Mouse (Mus musculus): ENCODE results near the gene Gys1. TPM values are rescaled to one million over a fixed set of nuclear protein-coding genes. Genes with fewer than 3 reads are reported as not detected.

Gys1 gene
- polyA plus RNA-seq, 1 experiment = 24.8 TPM

DNA sequence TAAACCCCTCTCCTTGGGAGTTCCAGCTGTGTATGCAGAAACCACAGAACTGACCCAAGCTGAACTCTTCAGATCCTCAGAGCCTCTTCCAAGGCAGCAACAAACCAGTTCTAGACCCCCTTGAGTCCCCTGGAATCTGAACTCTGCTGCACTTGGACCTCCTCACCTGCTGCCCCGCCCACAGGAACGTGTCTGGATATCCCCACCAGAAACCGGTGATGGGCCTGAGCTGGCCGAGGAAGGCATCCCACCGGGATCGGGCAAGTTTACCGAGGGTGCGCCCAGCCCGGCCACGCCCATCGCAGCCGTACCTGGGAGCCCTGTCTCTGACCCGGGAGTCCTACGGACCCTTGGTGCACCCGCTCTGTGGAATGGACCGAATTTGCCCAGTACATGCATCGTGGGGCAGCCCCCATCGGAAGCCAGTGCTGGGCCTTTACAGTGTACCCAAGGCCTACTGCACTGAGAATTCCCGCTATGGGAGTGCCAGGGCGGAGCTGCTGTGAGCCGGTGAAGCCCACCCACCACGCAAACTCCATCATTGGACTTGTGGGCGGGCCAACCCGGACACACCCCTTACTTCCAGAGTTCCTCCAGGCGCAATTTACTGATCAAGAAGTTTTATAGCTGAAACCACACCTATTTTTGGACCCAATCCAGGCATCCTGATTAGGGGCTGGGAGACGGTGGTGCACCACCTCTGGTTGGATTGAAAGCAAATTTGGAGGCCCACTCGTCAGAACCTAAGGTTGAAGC, 14.6 kb upstream of the Gys1 start:
- WGBS = 18% methylated on average over 27 of the region's 27 CpGs
- H3K27ac ChIP-seq (ENCODE audit: insufficient read depth, low read length) = no peak overlapping the region
- TF ChIP-seq CTCF (IDR thresholded peaks at IDR 0.05; ENCODE audit: borderline replicate concordance, insufficient read depth, low read depth, low read length) = no peak
- TF ChIP-seq POLR2A (IDR thresholded peaks at IDR 0.05; ENCODE audit: borderline replicate concordance, insufficient read depth, low read length) = no peak
- no peaks in the 10 kb centered on the region; the same call in 1 of the 2 replicates for H3K27me3 ChIP-seq (ENCODE audit: control insufficient read depth, insufficient read depth, low read length)
- no peaks in the 10 kb centered on the region for H3K4me1 ChIP-seq (ENCODE audit: control insufficient read depth, insufficient read depth, low read length)
- H3K4me3 ChIP-seq (replicated peaks; ENCODE audit: insufficient read depth, low read depth, low read length) = no peak overlapping the region
- no peak for DNase-seq

DNA sequence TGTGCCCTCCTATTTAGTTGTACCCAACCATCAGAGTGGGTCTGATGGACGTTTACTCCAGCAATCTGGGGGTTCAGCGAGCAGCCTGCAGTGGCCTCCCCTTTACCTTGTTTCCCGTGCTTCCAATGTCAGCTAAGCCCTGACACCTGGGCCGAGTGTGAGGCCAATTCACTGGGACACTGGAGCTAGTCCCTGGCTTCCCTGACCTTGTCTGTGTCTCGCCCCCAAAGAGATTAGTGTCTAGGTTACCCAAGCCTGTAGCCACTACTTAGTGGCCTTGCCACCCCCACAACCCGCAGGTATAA, 14.1 kb upstream of the Gys1 start, which contains the start of gene Lhb:
Gene Lhb (plus strand): TSS at position 206 of the 305 bp plus-strand sequence.
- no peak for DNase-seq
- WGBS = 73% methylated on average over 6 of the region's 6 CpGs
- no peaks in the 10 kb centered on the region; the same call in 1 of the 2 replicates for H3K27me3 ChIP-seq (ENCODE audit: control insufficient read depth, insufficient read depth, low read length)
- no peak within 1 kb of the TSS for H3K4me3 ChIP-seq (replicated peaks; ENCODE audit: insufficient read depth, low read depth, low read length)
- no peaks in the 10 kb centered on the region for H3K4me1 ChIP-seq (ENCODE audit: control insufficient read depth, insufficient read depth, low read length)
- H3K27ac ChIP-seq (ENCODE audit: insufficient read depth, low read length) = no peak within 1 kb of the TSS
- no peak for TF ChIP-seq POLR2A (IDR thresholded peaks at IDR 0.05; ENCODE audit: borderline replicate concordance, insufficient read depth, low read length)
- TF ChIP-seq CTCF (IDR thresholded peaks at IDR 0.05; ENCODE audit: borderline replicate concordance, insufficient read depth, low read depth, low read length) = no peak

DNA sequence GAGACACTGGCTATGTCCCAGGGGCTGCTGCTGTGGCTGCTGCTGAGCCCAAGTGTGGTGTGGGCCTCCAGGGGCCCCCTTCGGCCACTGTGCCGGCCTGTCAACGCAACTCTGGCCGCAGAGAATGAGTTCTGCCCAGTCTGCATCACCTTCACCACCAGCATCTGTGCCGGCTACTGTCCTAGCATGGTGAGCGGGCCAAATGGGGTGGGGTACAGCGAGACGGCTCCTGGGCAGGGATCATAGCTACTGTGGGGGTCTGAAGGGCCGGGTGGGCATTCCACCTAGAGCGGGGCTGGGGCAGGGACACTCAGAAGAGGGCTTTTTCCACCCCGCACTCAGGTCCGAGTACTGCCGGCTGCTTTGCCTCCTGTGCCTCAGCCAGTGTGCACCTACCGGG, 13.4 kb upstream of the Gys1 start:
- H3K27me3 ChIP-seq (ENCODE audit: control insufficient read depth, insufficient read depth, low read length) = no peaks in the 10 kb centered on the region; the same call in 1 of the 2 replicates
- WGBS = 83% methylated on average over 14 of the region's 14 CpGs
- no peak for DNase-seq

DNA sequence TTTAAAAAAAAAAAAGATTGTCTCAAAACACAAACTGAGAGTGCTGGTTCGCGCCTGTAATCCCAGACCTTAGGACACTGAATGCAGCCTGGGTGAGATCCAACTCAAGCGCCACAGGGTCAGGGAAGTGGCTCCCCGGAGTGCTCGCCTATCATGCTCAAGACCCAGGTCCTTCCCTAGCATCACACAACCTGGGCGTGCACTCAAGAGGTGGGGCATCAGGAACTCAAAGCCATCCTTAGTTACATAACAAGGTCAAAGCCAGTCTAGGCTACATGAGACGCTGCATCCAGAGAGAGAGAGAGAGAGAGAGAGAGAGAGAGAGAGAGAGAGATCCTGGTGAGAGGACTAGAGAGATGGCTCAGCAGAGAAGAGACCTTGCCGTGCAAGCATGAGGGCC, 8.1 kb upstream of the Gys1 start:
- no peaks in the 10 kb centered on the region for H3K27me3 ChIP-seq (ENCODE audit: control insufficient read depth, insufficient read depth, low read length)
- no peaks in the 10 kb centered on the region for H3K4me1 ChIP-seq (ENCODE audit: control insufficient read depth, insufficient read depth, low read length)
- H3K27ac ChIP-seq (ENCODE audit: insufficient read depth, low read length) = no peak overlapping the region
- 84% methylated on average over 8 of the region's 8 CpGs for WGBS
- no peak for DNase-seq
- H3K4me3 ChIP-seq (replicated peaks; ENCODE audit: insufficient read depth, low read depth, low read length) = no peak overlapping the region
- TF ChIP-seq POLR2A (IDR thresholded peaks at IDR 0.05; ENCODE audit: borderline replicate concordance, insufficient read depth, low read length) (no peak), CTCF (IDR thresholded peaks at IDR 0.05; ENCODE audit: borderline replicate concordance, insufficient read depth, low read depth, low read length) (no peak)

More for the DNA sequence above, 13.4 kb upstream of the Gys1 start:
- TF ChIP-seq CTCF (IDR thresholded peaks at IDR 0.05; ENCODE audit: borderline replicate concordance, insufficient read depth, low read depth, low read length) (no peak), POLR2A (IDR thresholded peaks at IDR 0.05; ENCODE audit: borderline replicate concordance, insufficient read depth, low read length) (no peak)
- Histone ChIP-seq H3K4me1 (ENCODE audit: control insufficient read depth, insufficient read depth, low read length) (no peaks in the 10 kb centered on the region), H3K27ac (ENCODE audit: insufficient read depth, low read length) (no peak overlapping the region), H3K4me3 (replicated peaks; ENCODE audit: insufficient read depth, low read depth, low read length) (no peak overlapping the region)

DNA sequence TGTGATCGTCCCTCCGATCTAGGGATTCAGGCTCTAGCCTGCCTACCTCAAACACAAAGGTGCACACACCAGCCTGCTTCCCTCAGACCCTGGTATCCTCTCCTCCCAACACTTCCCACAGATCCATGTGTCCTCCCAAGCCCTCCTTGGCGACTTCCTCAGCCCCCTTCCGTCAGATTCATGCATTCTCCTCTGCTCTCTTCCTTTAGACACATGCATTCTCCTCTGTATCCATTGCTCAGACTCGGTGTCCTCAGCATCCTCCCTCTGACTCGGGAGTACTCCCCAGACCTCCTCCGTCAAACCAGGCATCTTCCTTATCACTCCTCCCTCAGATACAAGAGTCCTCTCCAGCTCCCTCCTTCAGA, 825 bp upstream of the Gys1 start:
- no peak overlapping the region; the same call in 1 of the 2 replicates for H3K27ac ChIP-seq (ENCODE audit: insufficient read depth, low read length)
- H3K4me3 ChIP-seq (replicated peaks; ENCODE audit: insufficient read depth, low read depth, low read length) = peak overlapping the region; percentile 81
- peaks cover 28% of the 10 kb centered on the region for H3K4me1 ChIP-seq (ENCODE audit: control insufficient read depth, insufficient read depth, low read length)
- no peak for DNase-seq
- TF ChIP-seq POLR2A (IDR thresholded peaks at IDR 0.05; ENCODE audit: borderline replicate concordance, insufficient read depth, low read length) = no peak
- TF ChIP-seq CTCF (IDR thresholded peaks at IDR 0.05; ENCODE audit: borderline replicate concordance, insufficient read depth, low read depth, low read length) = no peak
- 1% methylated on average over 7 of the region's 7 CpGs for WGBS
- H3K27me3 ChIP-seq (ENCODE audit: control insufficient read depth, insufficient read depth, low read length) = no peaks in the 10 kb centered on the region

DNA sequence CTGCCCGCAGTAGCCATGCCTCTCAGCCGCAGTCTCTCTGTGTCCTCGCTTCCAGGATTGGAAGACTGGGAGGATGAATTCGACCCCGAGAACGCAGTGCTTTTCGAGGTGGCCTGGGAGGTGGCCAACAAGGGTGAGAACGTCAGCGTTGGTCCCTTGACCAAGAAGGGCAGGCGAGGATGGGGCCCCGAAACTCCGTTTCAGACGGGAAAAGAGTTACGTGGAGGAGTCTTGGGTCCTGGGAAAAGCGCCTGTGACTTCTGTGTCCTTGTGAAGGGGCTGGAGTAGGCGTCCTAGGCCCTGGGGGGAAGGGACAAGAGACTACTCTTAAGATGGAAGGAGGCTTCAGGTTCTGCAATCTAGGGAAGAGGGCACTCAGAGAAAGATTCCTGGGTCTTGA, 394 bp downstream of the Gys1 start:
- 1% methylated on average over 16 of the region's 16 CpGs for WGBS
- no peak for DNase-seq

DNA sequence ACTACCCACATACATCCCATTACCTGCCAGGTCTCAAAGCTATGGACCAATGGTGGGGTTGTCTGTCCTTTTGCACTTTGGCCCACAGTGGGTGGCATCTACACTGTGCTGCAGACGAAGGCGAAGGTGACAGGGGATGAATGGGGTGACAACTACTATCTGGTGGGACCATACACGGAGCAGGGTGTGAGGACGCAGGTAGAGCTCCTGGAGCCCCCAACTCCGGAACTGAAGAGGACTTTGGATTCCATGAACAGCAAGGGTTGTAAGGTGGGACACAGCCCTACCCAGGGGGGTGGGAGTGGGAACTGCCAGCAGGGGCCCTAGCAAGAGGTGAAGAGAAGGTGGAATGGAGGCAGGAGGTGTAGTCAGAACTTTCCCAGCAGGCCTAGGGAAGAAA, 1.8 kb downstream of the Gys1 start:
- no peak overlapping the region for H3K4me3 ChIP-seq (replicated peaks; ENCODE audit: insufficient read depth, low read depth, low read length)
- no peak overlapping the region for H3K27ac ChIP-seq (ENCODE audit: insufficient read depth, low read length)
- no peaks in the 10 kb centered on the region for H3K27me3 ChIP-seq (ENCODE audit: control insufficient read depth, insufficient read depth, low read length)
- TF ChIP-seq POLR2A (IDR thresholded peaks at IDR 0.05; ENCODE audit: borderline replicate concordance, insufficient read depth, low read length) = no peak
- TF ChIP-seq CTCF (IDR thresholded peaks at IDR 0.05; ENCODE audit: borderline replicate concordance, insufficient read depth, low read depth, low read length) = no peak
- DNase-seq = no peak
- 93% methylated on average over 5 of the region's 5 CpGs for WGBS
- peaks cover 28% of the 10 kb centered on the region for H3K4me1 ChIP-seq (ENCODE audit: control insufficient read depth, insufficient read depth, low read length)

More for the DNA sequence above, 394 bp downstream of the Gys1 start:
- Histone ChIP-seq H3K27me3 (ENCODE audit: control insufficient read depth, insufficient read depth, low read length) (no peaks in the 10 kb centered on the region), H3K27ac (ENCODE audit: insufficient read depth, low read length) (peak overlapping the region; percentile 42), H3K4me1 (ENCODE audit: control insufficient read depth, insufficient read depth, low read length) (peaks cover 28% of the 10 kb centered on the region), H3K4me3 (replicated peaks; ENCODE audit: insufficient read depth, low read depth, low read length) (peak overlapping the region; percentile 84)
- no peak for TF ChIP-seq CTCF (IDR thresholded peaks at IDR 0.05; ENCODE audit: borderline replicate concordance, insufficient read depth, low read depth, low read length)
- no peak for TF ChIP-seq POLR2A (IDR thresholded peaks at IDR 0.05; ENCODE audit: borderline replicate concordance, insufficient read depth, low read length)

DNA sequence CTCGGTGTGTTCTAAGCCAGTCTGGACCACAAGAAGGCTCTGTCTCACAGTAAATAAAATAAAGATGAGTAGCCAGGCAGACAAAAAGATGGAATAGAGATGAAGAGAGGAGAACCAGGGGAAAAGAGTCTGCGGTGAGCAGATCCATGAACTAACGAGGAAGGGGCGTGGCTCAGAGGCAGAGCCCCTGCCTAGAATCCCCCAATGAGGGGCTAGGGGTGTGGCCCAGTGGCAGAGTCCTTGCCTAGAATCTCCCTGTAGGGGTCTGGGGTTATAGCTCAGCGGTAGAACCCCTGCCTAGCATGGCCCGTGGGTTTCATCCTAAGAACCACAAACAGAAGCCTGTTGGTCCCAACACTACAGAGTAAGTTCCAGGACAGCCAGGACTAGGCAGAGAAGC, 2.4 kb downstream of the Gys1 start:
- TF ChIP-seq POLR2A (IDR thresholded peaks at IDR 0.05; ENCODE audit: borderline replicate concordance, insufficient read depth, low read length) (no peak), CTCF (IDR thresholded peaks at IDR 0.05; ENCODE audit: borderline replicate concordance, insufficient read depth, low read depth, low read length) (no peak)
- H3K4me3 ChIP-seq (replicated peaks; ENCODE audit: insufficient read depth, low read depth, low read length) = no peak overlapping the region
- no peak for DNase-seq
- H3K27me3 ChIP-seq (ENCODE audit: control insufficient read depth, insufficient read depth, low read length) = no peaks in the 10 kb centered on the region
- WGBS = 56% methylated on average over 6 of the region's 6 CpGs
- H3K4me1 ChIP-seq (ENCODE audit: control insufficient read depth, insufficient read depth, low read length) = peaks cover 28% of the 10 kb centered on the region
- H3K27ac ChIP-seq (ENCODE audit: insufficient read depth, low read length) = no peak overlapping the region
